Mouse (Mus musculus): ENCODE results near the gene Ptn. TPM values are rescaled to one million over a fixed set of nuclear protein-coding genes. Genes with fewer than 3 reads are reported as not detected.

Ptn gene
- total RNA-seq, 2 experiments from 2014 or later, result 51.2 to 60.1 TPM

DNA sequence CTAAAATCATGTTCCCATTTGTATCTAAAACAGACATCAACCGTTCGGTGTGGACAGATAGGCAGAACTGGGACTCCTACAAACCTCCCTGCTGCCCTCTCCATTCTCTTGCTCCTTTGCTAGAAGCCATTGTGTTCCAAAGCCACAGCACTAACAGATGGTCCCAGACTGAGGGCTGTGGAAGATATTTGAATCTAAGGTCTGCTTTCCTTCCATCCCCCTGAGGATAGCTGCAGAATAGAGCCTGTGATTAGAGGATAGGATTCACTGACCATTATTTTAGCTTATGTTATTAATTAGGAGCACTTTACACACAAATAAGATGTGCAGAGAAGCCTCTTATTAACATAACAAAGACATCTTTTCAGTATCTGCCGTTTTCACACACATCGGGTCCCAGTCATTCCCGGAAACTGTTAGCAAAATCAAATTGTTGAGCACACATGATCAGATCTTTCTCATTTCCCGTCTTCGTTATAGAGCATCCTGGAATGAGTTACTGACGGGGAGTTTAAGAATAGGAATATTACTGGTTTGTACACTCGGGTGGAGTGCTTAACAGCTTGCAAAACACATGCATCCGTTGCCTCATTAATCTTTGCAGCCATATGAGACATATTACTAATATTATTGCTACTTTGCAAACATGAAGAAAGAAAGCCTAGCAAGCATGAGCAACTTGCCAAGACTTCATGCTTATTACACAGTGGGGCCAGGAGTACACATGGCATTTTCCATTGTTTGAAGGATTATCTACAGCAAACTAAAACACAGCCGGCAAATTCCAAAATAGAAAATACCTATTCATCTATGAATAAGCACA is 137.4 kb downstream of the Ptn start:
- intact Hi-C loops (cut with DNase I), result no loop called here
- no peak for DNase-seq

GRCm38 (mm10) chr6:36671274-36671673 is 138.7 kb downstream of the Ptn start:
- intact Hi-C loops (cut with DNase I), result no loop called here
- no peak for DNase-seq

Small RNA genes within 50 kb of the gene (microRNA-seq; reads per million reads assigned to microRNA genes)
- gene Gm25111, result 0 reads per million in 2 experiments

Data from heart, postnatal 10 days (tissue).